Mouse (Mus musculus) liver, embryonic 16.5 days (tissue): ENCODE results near the gene Grik3. TPM values are rescaled to one million over a fixed set of nuclear protein-coding genes. Genes with fewer than 3 reads are reported as not detected.
"Not testable (repeated sequence)": the region's sequence is repeated elsewhere in the genome, so short reads cannot be mapped to it uniquely, and the experiment has no call there.

Source experiments
- ATAC-seq: fragments of 200-750 bp; cut with Nextera tagmentation; 2 replicates; pipeline ENCODE4 v1.8.0; 2017; ENCODE audit warnings: low read depth, mild to moderate bottlenecking, moderate number of reproducible peaks, moderate library complexity
- H3K27ac ChIP-seq: fragments of 300-500 bp; sonication (generic); 2 replicates; pipeline ENCODE4 v1.5.1; 2014; ENCODE audit warnings: mild to moderate bottlenecking, low read length
- H3K27me3 ChIP-seq: fragments of 300-500 bp; sonication (generic); 2 replicates; pipeline ENCODE4 v1.6.1; 2014; ENCODE audit warnings: low read depth, low read length, mixed read lengths; ENCODE audit not compliant: control insufficient read depth, insufficient read depth
- H3K36me3 ChIP-seq: fragments of 300-500 bp; sonication (generic); 2 replicates; pipeline ENCODE4 v1.6.1; 2014; ENCODE audit warnings: mild to moderate bottlenecking; ENCODE audit not compliant: control insufficient read depth, insufficient read depth
- H3K4me1 ChIP-seq: fragments of 300-500 bp; sonication (generic); 2 replicates; pipeline ENCODE4 v1.6.1; 2014; ENCODE audit warnings: low read depth, low read length, mixed read lengths; ENCODE audit not compliant: control insufficient read depth
- H3K4me2 ChIP-seq: fragments of 300-500 bp; sonication (generic); 2 replicates; pipeline ENCODE4 v1.6.1; 2014; ENCODE audit warnings: low read depth, low read length, mixed read lengths
- H3K4me3 ChIP-seq: fragments of 300-500 bp; sonication (generic); 2 replicates; pipeline ENCODE4 v1.5.1; 2014; ENCODE audit warnings: low read depth, mild to moderate bottlenecking, low read length
- H3K9ac ChIP-seq: fragments of 300-500 bp; sonication (generic); 2 replicates; pipeline ENCODE4 v1.6.1; 2014; ENCODE audit warnings: low read depth, low read length
- H3K9me3 ChIP-seq: fragments of 300-500 bp; sonication (generic); replicated peaks from 2 replicates; pipeline ENCODE4 v1.6.1; 2016; ENCODE audit warnings: low read length; ENCODE audit not compliant: control insufficient read depth
- WGBS: fragments of 180-500 bp; shearing (Covaris S2); extraction: QIAGEN DNeasy Blood & Tissue Kit; methylation state at CpG from one replicate; pipeline ENCODE4 v1.1.7; 2014; ENCODE audit not compliant: insufficient replicate concordance; 5-methylcytosine and 5-hydroxymethylcytosine counted together
- polyA plus RNA-seq: library from polyadenylated mRNA; unstranded; fragments of >200 nt; fragmentation: Nextera tagmentation; extraction: Ambion mirVana; gene quantifications from 2 replicates; pipeline ENCODE4 v1.2.1, GENCODE M21; 2015

Gene Grik3
- polyA plus RNA-seq, 1 experiment from 2014 or later = not detected

DNA sequence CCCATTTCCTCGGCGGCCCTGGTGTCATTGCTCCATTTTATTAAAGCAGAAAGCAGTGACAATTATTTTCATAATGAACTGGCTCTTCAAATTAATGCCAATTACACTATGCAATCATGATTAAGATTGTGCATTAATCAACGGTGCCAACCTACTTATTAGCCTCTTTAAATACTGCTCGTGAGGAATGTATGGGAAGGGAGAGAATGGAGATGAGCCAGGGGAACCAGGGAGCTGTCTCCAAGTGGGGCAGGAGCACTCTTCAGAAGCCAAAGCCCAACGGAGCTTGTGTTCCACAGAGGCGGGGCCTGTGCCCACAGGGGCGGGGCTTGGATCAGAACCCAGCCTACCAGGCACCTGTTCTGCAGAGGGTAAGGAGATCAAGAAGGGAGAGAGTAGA lies 114.0 kb downstream of the Grik3 start:
- Histone ChIP-seq H3K4me3 (no peak overlapping the region), H3K36me3 (no peaks in the 10 kb centered on the region), H3K4me1 (no peaks in the 10 kb centered on the region), H3K9me3 (no peaks in the 10 kb centered on the region; the same call in 1 of the 2 replicates), H3K9ac (no peak overlapping the region), H3K27ac (no peak overlapping the region), H3K4me2 (no peak overlapping the region), H3K27me3 (no peaks in the 10 kb centered on the region)
- no peak for ATAC-seq
- WGBS = 43% methylated on average over 7 of the region's 7 CpGs

DNA sequence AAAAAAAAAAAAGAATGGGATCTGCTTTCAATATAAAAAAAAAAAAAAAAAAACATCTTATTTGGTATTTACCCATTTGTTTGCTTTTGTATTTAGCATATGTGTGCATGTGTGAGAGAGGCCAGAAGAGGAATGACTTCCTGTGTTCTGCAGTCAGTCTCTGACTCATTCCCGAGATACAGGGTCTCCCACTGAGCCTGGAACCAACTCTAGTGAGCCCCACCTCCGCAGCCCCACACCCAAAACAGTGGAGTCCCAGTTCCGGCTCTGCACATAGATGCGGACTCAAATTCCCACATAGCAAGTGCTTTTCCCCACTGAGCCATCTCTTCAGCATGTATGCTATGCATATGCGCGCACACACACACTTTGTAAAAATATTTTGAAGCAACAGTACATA lies 115.6 kb downstream of the Grik3 start:
- H3K9ac ChIP-seq = no peak overlapping the region
- H3K36me3 ChIP-seq = no peaks in the 10 kb centered on the region
- H3K4me1 ChIP-seq = no peaks in the 10 kb centered on the region
- no peak for ATAC-seq
- no peak overlapping the region for H3K4me3 ChIP-seq
- H3K27me3 ChIP-seq = no peaks in the 10 kb centered on the region
- H3K27ac ChIP-seq = no peak overlapping the region
- H3K4me2 ChIP-seq = no peak overlapping the region
- H3K9me3 ChIP-seq = no peaks in the 10 kb centered on the region; the same call in 1 of the 2 replicates
- 61% methylated on average over 6 of the region's 6 CpGs for WGBS

DNA sequence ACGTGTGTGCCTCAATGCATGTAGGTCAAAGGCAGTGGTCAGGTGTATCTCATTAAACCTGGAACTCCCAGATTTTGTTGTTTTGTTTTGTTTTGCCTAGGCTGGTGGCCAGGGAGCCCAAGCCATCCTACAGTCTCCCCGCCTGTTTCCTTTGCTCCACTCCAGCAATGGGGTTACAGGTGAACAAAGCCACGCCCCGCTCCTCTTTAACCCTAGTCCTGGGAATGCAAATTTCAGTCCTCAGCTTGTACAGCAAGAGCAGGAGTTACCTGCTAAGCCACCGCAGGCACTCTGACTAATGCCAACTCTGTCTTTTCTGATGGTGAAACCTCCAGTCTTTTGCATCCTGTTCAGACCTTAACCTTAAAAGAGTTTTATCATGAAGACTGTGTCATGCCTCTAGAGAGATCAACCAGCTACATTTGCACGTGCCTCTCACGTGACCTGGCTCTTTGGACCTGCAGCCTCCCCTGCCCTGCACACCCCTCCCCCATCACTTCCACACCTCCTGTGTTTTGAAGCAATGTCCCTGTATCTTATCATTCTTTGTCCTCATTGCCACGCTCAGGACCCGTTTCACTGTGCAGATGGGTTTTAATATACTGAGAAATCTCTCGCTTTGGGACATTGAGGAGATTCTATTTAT lies 117.0 kb downstream of the Grik3 start:
- no peak overlapping the region for H3K4me3 ChIP-seq
- no peaks in the 10 kb centered on the region for H3K27me3 ChIP-seq
- H3K36me3 ChIP-seq = no peaks in the 10 kb centered on the region
- H3K4me2 ChIP-seq = no peak overlapping the region
- no peaks in the 10 kb centered on the region; the same call in 1 of the 2 replicates for H3K9me3 ChIP-seq
- no peak overlapping the region for H3K27ac ChIP-seq
- H3K4me1 ChIP-seq = no peaks in the 10 kb centered on the region
- ATAC-seq = no peak
- WGBS = 44% methylated on average over 10 of the region's 10 CpGs
- H3K9ac ChIP-seq = no peak overlapping the region

DNA sequence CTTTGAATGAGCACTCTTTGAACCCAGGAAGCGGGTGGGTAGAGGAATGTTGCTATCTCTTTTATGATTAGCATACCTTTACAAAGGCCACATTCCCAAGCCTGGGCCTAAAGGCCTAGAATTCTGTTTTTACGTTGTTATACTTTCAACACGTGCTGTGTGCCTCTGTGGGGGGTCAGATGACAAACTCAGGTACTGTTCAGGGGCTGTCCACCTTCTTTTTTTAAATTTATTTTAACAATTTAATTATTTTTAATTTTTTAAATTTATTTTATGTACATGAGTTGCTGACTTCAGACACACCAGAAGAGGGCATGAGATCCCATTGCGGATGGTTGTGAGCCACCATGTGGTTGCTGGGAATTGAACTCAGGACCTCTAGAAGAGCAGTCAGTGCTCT lies 118.4 kb downstream of the Grik3 start:
- H3K9me3 ChIP-seq, H3K9ac ChIP-seq, H3K4me2 ChIP-seq, H3K27ac ChIP-seq, ATAC-seq, H3K36me3 ChIP-seq, H3K27me3 ChIP-seq, H3K4me1 ChIP-seq, H3K4me3 ChIP-seq: not testable (repeated sequence)
- 44% methylated on average over 3 of the region's 4 CpGs for WGBS

DNA sequence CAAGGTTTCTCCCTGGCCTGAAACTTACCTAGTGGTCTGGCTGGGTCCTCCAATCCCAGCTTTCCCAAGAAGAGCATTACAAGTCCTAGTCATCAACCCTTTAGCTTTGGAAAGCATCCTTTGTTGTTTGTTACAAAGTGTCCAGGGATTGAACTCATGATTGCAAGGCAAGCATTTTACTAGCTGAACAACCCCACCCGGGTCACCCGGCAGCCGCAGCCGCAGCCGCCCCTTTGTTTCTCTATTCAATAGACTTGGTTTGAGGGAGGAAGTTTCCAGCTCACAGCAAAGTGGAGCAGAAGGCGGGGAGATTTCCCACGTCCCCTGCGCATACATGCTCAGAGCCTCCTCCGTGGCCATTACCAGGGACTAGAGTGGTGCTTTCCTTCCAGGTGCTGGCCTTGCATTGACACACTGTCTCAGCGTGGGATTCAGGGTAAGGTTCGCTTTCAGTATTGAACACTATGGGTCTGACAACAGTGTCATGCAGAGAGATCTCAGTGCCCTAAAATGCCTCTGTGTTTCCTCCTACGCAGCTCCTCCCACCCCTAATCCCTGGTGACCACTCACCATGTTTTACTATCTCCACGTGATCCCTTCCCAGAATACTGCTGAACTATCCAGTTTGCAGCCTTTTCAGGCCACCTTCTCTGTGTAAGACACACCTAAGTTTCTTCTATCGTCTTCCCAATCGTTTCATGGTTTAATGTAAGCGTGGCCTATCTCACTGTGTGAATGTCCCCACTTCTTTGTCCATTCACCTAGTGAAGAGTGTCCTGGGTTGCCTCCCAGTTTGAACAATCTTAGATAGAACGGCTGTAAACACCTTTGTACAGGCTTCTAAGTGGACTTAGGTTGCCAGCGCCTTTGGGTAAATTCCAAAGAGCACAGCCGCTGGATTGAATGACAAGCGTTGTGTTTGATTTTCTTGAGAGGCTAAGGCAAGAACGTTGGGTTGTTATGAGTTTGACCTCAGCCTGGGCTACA lies 119.1 kb downstream of the Grik3 start:
- no peaks in the 10 kb centered on the region for H3K4me1 ChIP-seq
- no peaks in the 10 kb centered on the region; the same call in 1 of the 2 replicates for H3K9me3 ChIP-seq
- H3K36me3 ChIP-seq = no peaks in the 10 kb centered on the region
- no peak for ATAC-seq
- H3K4me3 ChIP-seq = no peak overlapping the region
- no peak overlapping the region for H3K27ac ChIP-seq
- H3K9ac ChIP-seq = no peak overlapping the region
- no peaks in the 10 kb centered on the region for H3K27me3 ChIP-seq
- no peak overlapping the region for H3K4me2 ChIP-seq
- 58% methylated on average over 21 of the region's 21 CpGs for WGBS

DNA sequence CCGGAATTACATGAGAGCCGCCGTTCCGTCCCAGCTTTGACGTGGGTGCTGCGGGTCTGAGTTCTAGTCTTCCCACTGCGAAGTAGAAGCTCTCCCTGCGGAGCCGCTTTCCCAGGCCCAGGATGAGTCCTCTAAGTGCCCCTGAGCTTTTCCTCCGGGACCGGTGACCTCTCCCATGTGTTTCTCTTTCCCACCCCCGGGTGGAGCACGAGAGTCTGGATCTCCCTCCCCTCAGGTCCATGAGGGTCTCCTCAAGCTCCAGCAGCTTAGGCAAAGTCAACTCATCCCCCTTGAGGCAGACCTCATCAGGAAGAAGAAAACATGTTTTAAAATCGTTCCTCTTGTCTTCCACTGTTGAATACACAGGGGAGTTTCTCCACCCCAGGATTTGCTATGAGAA lies 127.4 kb downstream of the Grik3 start:
- H3K9ac ChIP-seq = no peak overlapping the region
- no peak overlapping the region for H3K27ac ChIP-seq
- H3K4me2 ChIP-seq = no peak overlapping the region
- H3K4me3 ChIP-seq = no peak overlapping the region
- no peaks in the 10 kb centered on the region for H3K4me1 ChIP-seq
- H3K36me3 ChIP-seq = no peaks in the 10 kb centered on the region
- no peaks in the 10 kb centered on the region for H3K9me3 ChIP-seq
- no peak for ATAC-seq
- H3K27me3 ChIP-seq = no peaks in the 10 kb centered on the region
- 68% methylated on average over 14 of the region's 14 CpGs for WGBS

DNA sequence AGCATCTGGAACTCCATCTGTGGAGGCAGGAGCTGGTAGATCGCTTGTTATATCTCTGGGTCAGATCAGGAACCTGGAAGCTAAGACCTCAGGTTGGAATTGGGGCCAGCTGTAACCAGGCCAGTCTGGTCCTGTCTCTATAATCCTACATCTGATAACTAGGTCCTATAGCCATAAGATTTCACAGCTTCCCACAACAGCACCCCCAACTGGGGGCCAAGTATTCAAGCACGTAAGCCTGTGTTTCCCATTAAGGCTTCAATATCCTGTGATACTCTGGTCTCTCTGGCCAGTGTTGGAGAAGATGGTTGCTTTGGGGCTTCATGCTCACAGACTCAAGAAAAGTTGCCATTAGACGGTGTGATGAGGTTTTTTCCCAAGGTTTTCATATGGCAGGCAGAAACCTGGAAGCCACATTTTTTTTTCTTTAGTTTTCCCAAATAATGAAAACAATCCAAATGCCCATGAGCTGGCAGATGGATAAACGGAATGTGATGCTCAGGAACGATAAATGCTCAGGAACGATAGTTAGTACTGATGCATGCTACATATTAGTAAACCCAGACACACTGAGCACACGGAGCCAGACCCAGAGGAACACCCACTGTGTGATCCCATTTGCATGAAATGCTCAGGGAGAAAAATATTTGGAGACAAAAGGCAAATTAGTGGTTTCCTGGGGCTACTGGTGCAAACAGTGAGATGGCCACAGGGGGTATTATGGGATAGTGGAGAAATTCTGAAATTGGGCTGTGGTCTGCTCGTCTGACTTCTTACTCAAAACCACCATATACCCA lies 128.2 kb downstream of the Grik3 start:
- Histone ChIP-seq H3K9ac (no peak overlapping the region), H3K4me2 (no peak overlapping the region), H3K4me3 (no peak overlapping the region), H3K36me3 (no peaks in the 10 kb centered on the region), H3K27ac (no peak overlapping the region), H3K9me3 (no peaks in the 10 kb centered on the region), H3K4me1 (no peaks in the 10 kb centered on the region), H3K27me3 (no peaks in the 10 kb centered on the region)
- no peak for ATAC-seq
- 55% methylated on average over 8 of the region's 8 CpGs for WGBS

DNA sequence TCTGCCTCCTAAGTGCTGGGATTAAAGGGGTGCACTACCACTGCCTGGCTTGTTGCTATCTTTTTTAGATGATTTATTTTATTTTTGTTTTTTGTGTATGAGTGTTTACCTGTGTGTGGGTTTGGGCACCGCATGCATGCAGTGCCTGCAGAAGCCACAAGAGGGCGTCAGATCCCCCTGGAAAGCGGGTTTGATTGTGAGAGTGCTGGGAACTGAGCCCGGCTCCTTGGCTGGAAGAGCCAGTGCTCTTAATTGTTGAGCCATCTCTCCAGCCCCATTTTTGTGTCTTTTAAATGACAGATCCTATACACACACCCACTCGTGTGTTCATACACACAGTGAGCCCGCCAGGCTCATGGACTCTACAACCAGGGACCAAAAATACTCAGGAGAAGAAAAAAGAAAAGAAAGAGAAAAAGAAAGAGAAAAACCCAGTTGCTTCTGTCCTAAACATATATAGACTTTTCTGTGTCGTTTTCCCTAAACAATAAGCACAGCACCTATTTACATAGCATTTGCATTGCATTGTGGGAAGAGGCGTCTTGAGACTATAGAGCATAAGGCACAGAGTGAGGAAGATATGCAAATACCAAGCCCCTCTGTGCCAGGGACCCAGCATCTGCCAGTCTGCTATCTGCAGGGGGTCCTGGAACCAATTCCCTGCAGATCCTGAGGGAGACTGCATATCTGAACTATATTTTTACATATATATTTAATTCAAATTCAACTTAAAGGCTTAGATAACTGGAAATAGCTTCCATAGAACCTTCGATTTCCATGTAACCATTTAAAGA lies 134.6 kb downstream of the Grik3 start:
- H3K9ac ChIP-seq = no peak overlapping the region
- H3K36me3 ChIP-seq = no peaks in the 10 kb centered on the region
- H3K4me2 ChIP-seq = no peak overlapping the region
- H3K9me3 ChIP-seq = peaks cover 3% of the 10 kb centered on the region; the same call in 1 of the 2 replicates
- H3K27me3 ChIP-seq = no peaks in the 10 kb centered on the region
- H3K4me3 ChIP-seq = no peak overlapping the region
- H3K4me1 ChIP-seq = no peaks in the 10 kb centered on the region
- H3K27ac ChIP-seq = no peak overlapping the region
- 62% methylated on average over 9 of the region's 9 CpGs for WGBS
- ATAC-seq = no peak
